Mouse (Mus musculus) testis, postnatal 14 days (tissue): ENCODE measurements at regions not wholly inside any gene's neighbourhood (a gene's known extent, or its start where the extent isn't known, plus 50 kb on each side); places are given as distances from the start of the nearest gene placed in this dataset.

ENCODE experiments used
- DNase-seq: peaks from one replicate; pipeline ENCODE4 v3.0.0; 2021; ENCODE audit warnings: low spot score

DNA sequence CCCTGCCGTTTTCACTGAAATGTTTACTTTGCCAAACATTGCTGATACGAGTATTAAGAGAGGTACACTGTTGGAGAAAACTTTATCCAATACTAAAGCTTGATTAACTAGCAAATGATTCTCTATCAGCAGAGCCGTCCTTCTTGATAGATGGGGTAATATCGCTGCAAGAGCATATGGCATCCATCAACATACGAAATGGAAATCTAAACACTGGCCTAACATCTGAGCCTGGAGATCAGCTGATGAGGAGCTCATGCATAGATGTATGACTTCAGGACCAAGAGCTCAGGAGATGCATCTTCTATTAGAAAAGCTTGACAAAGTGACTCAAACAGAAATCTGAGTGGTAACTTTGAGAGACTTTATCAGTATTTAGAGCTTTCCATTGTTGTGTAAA lies 666.5 kb downstream of the Defb40 start:
- no peak for DNase-seq

DNA sequence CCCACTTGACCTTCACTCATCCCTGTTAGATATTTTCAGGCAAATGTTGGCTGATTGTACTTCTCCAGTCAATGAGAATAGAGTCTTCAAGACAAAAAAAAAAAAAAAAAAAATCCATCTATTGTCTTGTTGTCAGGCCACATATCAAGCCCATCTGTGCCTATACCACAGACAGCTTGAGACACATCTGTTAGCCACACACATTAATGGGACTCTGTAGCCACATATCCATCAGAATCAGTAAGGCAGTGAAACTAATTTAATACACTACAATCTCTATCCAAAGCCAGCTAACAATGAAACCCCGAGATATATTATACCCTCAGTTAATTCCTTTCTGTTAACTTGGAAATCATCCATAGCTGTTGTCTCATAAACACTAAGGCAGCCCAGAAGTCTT lies 667.1 kb downstream of the Defb40 start:
- DNase-seq, result no peak

DNA sequence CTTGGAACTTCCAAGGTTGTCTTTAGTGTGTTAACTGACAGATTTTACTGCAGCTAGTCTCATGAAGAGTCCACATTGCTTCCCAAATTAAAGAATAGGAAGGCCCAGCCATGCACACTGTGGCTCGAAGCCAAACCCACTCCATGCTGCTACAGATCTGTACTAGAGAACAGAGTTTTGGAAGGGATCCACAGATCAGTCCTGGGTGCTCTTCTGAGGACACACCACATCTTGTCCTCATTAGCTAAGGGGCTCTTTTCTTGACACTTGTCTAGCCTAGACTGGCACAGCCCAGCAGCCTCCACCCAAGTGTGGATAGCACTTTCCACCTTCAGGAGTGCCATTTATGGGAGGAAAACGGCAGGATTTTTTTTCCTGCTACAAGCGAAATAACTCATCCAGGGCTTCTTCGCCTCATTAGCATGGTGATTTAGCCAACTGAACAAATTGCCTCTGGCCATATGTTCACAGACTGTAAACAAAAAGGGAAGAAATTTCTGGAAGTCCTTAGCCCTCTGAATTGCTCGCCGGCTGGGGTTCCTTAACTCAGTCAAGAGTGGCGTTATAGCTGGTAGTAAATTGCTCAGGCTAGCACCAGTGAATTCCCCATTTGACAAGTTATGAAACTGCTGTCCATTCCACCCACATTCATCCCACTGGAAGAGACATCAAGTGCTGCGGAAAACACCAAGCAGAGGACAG lies 690.4 kb downstream of the Defb40 start:
- no peak for DNase-seq

DNA sequence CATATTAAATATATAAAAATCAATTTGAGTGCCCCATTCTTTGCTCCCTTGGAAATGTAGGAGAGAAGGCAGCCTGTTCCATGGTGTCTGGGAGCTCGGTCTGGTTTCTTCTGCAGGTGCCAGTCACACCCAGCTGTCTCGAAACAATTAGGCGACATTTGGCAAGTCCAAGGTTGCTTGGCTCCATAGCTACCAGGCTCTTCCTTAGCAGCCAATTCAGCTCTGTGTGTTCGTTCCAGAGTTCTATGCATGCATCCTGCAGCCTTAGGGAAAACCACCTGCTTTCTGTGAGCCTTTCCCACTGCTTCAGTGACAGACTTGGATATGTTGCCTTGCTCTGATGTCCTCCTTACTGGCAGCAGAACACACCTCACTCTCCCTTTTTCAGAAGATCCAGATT lies 698.1 kb downstream of the Defb40 start:
- no peak for DNase-seq

DNA sequence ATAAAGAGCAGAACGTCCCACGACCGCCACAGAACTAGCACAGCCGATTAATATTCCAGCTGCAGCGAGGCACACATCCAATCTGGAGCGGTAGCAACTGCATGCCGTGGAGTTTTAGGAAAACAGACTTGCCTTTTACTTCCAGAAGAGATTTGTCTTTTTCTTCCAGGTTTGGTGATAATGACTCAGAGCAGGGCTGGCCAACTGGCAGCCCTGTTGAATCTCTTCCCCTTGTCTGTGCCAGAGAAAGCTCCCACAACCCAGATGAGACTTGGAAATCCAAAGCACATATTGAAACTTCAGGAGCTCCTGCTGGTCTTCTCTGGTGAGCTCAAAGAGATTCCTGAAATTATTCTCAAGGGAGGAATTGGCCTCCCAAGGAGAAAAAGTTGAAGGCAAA lies 709.8 kb downstream of the Defb40 start:
- DNase-seq, result no peak

DNA sequence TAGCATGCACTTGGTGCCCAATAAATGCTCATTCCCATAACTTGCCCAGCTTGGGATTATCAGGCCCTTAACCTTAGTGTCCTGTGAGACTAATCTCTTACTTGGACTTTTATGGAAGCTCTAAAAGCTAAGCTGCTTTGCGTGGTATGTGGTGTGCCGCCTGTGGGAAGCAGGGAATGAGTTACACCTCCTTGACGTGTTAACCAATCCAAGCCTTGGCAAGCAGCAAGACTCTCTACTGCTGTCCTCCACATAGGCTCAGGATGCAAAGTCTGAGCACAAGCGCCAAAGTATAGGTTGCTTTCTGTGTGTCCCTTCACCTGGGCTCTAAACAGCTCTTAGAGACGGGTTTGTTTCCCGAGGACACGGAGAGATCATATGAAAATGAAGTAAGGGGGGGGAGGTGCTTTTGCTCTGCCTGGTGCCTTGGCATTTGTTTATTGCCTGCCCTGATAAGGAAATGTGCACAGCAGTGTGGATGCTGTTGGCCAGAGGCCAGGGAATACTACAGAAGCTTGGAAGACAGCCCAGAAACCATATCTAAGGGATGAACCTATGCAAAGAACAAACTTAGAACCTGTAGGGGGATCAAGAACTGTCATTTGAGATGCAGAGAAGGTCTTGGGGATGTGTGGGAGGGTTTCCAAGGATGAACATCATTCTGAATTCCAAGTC lies 719.6 kb downstream of the Defb40 start:
- no peak for DNase-seq

DNA sequence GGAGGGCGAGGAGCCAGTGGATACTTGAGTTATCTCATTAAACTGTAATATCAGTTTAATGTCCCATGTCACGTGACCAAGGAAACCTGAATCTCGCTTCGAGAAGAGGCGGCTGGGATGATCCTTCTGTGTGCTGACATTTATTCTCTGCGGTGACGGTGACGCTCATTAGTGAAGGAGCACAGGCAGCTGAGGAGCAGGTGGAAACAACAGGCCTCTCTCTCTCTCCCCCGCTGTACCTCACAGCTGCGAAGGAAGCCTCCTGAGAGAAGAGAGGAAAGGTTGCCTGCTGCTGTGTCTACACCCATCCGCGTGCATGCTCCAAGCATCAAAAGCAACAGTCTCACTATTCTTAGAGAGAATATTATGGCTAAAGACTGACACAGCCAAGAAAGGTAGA lies 731.8 kb downstream of the Defb40 start:
- no peak for DNase-seq

DNA sequence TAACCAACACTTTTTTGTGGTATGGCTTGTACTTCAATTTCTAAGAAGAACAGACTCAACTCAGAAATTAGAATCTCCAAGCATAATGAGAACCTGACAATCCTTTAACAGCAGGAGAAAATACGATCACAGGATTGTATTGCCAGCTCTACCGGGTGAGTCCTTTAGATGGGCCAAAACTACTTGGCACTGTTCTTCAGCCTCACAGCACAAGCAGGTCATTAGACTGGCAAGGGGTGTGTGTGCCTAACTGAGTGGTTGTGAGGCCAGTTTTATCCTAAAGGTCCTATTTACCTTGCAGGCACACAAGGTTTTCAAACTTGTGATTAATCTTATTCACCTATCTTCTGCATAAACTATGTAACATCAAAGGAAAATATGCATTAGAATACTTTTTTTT lies 760.5 kb downstream of the Defb40 start:
- no peak for DNase-seq

DNA sequence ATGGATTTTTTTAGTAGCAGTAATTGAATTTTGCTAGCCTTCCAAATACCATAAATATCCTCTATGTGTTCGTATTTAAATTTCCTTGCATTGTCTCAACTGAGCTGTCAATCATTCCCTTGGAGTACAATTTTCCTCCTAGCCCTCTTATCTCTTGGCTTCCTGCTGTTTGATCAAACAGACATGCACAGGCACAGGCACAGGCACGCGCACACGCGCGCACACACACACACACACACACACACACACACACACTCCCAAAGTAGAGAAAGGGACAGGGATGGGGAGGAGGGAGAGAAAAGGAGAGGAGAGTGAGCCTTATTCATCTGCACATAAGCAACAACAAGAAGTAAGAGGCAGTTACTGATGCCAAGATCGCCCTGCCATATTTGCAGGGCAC lies 760.9 kb downstream of the Defb40 start:
- DNase-seq, result no peak

DNA sequence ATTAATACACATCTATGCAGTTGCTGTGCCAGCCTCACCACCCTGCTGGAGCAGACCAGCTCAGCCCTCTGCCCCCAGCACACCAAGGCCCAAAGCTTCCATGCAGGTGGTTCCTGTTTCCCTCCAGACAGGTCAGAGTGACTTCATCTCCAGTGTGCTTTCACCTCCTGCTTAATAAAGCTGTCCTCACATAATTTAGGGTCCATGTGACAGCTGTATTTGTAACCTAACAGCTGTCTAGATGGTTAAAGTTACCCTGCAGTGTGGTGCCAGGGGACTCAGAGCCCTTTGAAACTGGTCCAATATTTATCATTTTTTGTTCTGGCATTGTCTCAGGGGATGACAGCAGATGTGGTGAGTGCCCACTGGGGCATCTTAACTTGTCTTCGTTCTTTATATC lies 761.5 kb downstream of the Defb40 start:
- DNase-seq, result no peak

DNA sequence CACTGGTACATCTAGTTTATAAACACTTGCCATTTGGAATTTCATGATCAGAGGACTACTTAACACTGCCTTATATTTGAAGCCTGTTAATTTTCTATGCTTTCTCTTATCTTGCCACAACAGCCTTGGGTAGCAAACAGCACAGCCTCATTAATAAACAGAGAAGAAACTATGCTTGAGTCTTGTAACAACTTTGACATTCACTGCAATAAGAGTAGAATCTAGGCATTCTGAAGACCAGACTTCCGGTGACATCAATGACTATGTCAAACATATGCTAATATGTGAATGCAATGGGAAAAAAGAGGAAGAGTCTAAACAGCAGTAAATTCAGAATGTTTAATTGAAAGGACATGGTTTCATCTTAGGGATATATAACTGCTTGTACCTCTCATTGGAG lies 768.0 kb downstream of the Defb40 start:
- no peak for DNase-seq

DNA sequence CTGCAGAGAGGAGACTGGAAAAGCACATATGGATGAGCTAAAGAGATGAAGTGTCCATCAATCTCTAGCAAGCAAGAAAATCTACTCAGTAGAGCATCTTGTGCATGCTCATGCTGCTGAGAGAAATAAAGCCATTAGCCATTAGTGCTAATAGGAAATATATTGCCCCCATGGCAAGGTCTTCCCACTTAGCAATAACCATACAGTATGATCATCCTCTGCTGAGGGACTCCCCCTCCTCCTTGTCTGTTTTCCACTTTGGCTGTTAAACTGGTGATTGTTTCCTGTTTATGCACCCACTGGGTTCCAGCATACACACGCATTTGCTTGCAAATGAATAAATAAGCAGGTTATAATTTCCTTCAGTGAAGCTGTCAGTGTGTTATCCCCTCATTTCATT lies 769.4 kb downstream of the Defb40 start:
- no peak for DNase-seq

DNA sequence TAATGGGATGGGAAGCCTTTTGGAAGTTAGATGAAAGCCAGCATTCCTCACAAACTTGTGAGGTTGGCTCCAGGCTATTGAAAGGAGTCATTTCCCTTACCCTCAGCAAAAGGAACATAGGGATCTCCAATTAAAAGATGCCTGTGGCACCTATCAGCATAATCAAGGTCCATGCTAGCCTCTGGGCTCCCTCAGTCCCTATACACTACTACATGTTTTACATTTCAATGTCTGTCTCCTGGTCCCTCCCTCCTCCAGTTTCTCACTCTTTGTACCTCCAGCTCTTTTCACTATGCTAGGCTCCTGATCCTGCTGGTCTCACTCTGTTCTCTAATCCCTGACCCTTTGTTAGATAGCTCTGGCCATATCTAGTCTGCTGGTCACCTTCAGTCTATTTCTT lies 790.6 kb downstream of the Defb40 start:
- no peak for DNase-seq

DNA sequence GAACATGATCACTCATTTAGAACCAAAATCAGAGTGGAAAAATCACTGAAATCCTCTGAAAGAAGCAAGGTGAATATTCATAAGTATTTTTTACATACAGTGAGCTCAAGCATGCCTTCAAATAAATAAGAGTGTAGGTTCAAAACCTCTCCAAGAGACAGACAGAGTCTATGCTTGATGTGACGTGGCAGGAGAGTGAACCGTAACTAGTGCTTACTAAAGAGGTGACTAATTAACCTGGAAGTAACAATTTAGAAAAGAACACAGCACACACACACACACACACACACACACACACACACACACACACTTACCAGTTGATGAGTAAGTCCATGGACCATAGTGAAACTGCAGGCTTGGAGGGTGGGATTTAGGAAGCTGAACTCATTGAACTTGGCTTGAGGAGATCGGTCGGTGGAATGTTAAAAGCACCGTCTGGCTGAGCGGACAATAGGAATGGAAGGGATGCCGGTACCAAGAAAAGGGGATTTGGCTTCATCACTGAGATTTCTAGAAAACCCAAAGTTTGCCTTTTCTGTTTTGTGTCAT lies 802.4 kb downstream of the Defb40 start:
- DNase-seq, result no peak

DNA sequence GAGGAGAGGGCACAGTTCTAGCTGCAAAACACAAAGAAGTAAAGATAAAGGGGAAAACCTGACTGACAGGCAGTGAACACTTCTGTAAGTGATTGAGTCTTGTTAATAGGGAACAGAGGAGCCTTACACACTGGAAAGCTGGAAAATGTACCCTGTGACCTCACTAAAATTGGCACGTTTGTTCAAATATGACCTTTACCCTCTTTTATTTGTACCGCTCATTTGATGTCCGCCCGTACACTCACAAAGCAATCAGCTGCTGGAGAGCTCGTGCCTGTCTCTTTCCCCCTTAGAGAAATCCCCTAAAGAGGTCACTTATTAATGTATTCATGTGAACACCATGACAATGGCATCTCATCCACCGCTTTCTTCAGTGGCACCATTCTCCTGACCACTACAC lies 819.4 kb downstream of the Defb40 start:
- DNase-seq, result no peak

DNA sequence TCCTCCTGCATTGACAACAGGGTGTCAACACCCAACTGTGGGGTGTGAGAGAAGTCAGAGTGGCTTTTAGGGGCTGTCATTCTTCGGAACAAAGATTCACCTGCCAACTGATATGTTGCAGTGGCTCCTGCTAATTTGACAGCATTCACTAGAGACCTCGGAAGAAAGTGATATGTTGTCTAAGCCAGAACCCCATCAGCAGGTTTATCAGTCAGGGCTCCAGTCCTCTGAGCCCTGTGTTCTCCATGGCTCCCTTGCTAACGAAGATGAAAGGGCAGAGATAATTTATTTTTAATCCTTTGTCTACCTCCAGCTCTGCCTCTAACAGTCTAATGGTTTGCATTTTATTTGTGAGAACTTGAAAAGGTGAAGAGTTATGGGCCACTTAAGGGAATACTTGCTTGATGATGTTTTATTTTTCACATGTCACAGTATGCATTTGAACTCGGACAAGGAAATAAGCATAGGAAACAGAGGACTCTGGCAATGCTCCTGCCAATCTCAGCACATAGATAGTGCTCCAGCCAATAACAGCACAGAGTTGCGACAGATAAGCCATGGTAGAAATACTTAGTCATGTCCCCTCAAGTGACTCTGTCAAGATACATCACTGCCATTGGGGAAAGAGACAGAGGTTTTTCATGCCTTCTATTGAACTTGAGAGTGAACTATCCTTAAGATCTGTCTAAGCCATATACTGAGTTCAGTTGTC lies 862.6 kb downstream of the Defb40 start:
- no peak for DNase-seq

DNA sequence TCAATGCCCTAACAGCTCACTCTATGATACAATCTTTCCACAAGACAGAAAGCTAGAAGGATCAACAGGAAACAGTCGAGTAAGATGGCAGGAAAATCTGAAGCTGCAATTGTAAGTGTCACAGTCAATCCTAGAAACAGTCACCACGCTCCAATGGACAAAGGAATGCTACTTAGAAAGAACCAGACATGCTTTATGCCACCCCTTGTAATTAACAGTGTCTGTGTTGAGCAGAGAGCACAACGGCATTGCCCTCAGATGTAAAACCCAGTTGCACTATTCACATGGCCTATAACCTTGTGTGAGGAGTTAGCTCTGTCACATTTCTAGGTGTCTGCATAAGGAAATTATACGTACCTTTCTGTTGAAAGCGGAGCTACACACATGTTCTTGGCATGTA lies 864.8 kb downstream of the Defb40 start:
- no peak for DNase-seq

DNA sequence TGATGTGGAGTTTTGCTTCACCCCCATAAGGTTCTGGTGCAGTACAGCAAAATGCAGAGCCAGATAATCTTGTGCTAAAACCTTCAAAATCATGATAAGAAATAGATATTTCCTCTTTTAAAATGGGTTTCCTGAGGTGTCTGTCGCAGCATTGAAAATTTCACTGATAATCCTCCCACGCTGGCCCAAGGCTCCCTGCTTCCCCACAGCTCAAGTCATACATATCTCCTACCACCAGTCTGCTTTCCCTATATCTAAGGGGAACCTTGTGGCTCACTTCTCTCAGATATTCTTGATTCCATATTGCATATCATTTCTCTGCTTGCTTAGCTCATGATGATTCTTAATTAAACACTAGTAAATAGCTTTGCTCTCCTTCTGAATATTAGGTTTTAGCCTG lies 868.6 kb downstream of the Defb40 start:
- no peak for DNase-seq

DNA sequence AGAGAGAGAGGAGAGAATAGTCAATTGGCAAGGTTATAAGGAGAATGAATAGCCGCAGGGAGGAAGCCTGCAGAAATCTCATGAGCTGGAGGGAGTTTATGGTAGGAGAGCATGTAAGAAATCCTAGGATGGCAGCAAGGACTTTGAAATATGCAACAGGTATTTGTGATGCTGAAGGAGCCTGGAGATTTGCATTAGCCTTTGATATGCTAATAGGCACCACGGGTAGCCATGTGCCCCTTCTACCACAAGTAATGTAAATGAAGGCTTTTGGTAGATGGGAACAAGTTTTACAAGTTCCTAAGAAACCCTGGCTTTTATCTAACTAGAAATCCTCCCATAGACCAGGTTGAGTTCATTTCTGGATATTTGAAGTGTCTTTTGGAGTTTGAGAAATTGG lies 871.2 kb downstream of the Defb40 start:
- DNase-seq, result no peak

DNA sequence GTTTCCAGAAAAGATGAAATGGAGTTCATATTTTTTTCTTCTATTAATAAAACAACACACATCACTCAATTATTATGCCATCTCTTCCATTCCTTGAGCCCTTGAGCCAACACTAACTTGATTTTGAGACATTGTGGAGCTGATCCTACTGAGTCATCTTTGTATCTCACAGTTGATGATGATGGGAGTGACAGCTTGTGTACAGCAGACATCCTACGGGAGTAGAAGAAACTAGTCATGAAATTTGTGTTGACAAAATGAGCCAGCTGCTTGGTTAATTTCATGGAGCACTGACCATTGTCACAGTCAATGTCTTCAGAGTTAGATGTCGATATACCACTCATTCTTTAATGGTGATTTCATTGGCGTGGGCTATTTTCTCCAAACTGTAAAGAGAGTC lies 912.6 kb downstream of the Defb40 start:
- DNase-seq, result no peak

DNA sequence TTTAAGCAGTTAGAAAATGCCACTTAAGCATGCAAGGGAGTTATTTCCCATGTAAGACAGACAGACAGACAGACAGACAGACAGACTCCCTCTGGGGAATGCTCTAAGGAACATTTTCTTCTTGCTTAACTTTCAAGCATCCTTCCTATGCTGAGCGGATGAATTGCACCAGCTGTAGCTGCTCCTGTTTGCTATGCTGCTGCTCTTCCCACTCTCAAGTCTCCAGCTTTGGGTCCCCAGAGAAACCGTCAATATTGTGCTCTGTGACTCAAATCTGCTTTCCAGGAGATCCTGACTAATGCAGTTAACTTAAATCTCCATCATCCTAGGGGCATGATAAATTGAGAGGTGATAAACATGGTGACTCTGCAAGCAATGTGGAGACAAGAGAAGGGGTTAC lies 918.5 kb downstream of the Defb40 start:
- DNase-seq, result no peak

DNA sequence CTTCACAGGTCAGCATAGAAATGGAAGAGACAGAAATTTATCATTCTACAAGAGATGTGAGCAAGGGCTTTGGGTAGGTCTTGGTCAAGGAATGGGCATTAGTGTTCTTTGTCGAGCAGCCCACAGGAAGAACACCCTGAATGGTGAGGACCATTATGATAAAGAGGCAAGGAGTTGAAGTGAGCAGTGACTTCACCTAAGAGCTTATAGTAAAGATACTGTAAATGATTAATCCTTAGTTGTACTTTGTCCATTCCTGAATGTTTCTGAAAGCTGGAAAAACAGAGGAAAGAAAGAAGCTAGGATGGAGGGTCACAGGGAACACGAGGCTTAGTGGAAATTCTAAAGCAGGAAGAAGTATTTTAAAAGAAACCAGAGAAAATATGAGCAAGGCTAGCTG lies 956.9 kb downstream of the Defb40 start:
- DNase-seq, result no peak

DNA sequence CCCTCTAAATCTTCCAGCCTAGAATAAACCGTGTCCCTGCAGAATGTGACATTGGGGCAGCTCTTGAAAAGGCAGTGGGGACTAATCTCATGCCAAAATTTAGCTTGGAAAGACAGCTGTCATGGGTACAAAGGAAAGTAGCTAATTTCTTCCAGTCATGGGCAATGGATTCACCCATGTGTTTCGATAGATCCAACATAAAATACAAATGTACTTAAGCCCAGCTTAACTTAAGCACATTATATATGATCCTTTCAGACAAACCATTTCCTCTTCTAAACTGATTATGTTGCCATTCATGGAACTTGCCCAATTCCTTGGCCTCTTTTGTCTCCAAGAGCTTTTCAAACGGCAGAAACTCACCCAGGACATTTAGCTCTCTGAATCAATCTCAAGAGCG lies 970.5 kb downstream of the Defb40 start:
- no peak for DNase-seq
